Comparison of ENCODE assay signal across 11 mouse cellular contexts in genomic region chr7:126181487-126181886, GRCm38 (mm10). TPM values are rescaled to one million over a fixed set of nuclear protein-coding genes. Genes with fewer than 3 reads are reported as not detected.
DNase-seq lines count a peak whose midpoint lies in the region; ATAC-seq lines count a peak whose summit lies in the region.
"Had no signal": no experiment of that assay in that cellular context is flagged by ENCODE, and none has a peak within 500 bp of the region (broad histone marks: within the 10 kb centered on the region; RNA-seq: fewer than 3 reads in every experiment).

No protein-coding gene starts in this region.

- ATAC-seq in hindbrain, embryonic 11.5 days (ENCODE audit: low FRiP score), result no peak
- ATAC-seq in granulocyte monocyte progenitor cell, adult 5-6 weeks (replicated peaks; ENCODE audit: poor library complexity, severe bottlenecking), result peak; percentile 17; the same call in 1 of the 2 replicates
- ATAC-seq: forebrain, embryonic 15.5 days; midbrain, embryonic 15.5 days had no signal

- H3K4me1 ChIP-seq in hindbrain, embryonic 10.5 days (replicated peaks), result peaks cover 28% of the 10 kb centered on the region
- no peaks in the 10 kb centered on the region for H3K4me1 ChIP-seq in hindbrain, embryonic 11.5 days (replicated peaks; ENCODE audit: control insufficient read depth, insufficient read depth, low read length)

- no peaks in the 10 kb centered on the region for H3K27me3 ChIP-seq in hindbrain, embryonic 10.5 days (ENCODE audit: insufficient read depth, poor library complexity, severe bottlenecking)
- H3K27me3 ChIP-seq in hindbrain, embryonic 11.5 days (ENCODE audit: control insufficient read depth, insufficient read depth, low read length), result no peaks in the 10 kb centered on the region
- H3K27me3 ChIP-seq: embryonic facial prominence, embryonic 12.5 days; forebrain, embryonic 15.5 days; midbrain, embryonic 15.5 days had no signal

- no peaks in the 10 kb centered on the region for H3K9me3 ChIP-seq in hindbrain, embryonic 10.5 days
- no peaks in the 10 kb centered on the region for H3K9me3 ChIP-seq in hindbrain, embryonic 11.5 days (ENCODE audit: control insufficient read depth, low read length)
- H3K9me3 ChIP-seq: embryonic facial prominence, embryonic 12.5 days; forebrain, embryonic 15.5 days; midbrain, embryonic 15.5 days had no signal

- no peak overlapping the region for H3K4me2 ChIP-seq in hindbrain, embryonic 11.5 days (replicated peaks; ENCODE audit: low read depth, low read length)
- H3K4me2 ChIP-seq: embryonic facial prominence, embryonic 12.5 days; forebrain, embryonic 15.5 days; hindbrain, embryonic 14.5 days; midbrain, embryonic 15.5 days had no signal

- no peaks in the 10 kb centered on the region for H3K36me3 ChIP-seq in hindbrain, embryonic 10.5 days
- H3K36me3 ChIP-seq in hindbrain, embryonic 11.5 days (ENCODE audit: control insufficient read depth, insufficient read depth, low read length), result no peaks in the 10 kb centered on the region
- H3K36me3 ChIP-seq: embryonic facial prominence, embryonic 12.5 days; forebrain, embryonic 15.5 days; midbrain, embryonic 15.5 days had no signal

- no peak overlapping the region for H3K9ac ChIP-seq in hindbrain, embryonic 11.5 days (ENCODE audit: low read depth, low read length)
- H3K9ac ChIP-seq: embryonic facial prominence, embryonic 12.5 days; forebrain, embryonic 15.5 days; hindbrain, embryonic 14.5 days; midbrain, embryonic 15.5 days had no signal

- no peak for DNase-seq in hindbrain, embryonic 10.5 days (ENCODE audit: low spot score)
- no peak for DNase-seq in hindbrain, embryonic 11.5 days (ENCODE audit: low spot score)
- DNase-seq in thymus, postnatal 0 days (ENCODE audit: low spot score), result peak; percentile 26
- no peak for DNase-seq in thymus, postnatal 10 days (ENCODE audit: low spot score in 2 of 2)
- no peak for DNase-seq in layer of hippocampus, postnatal 36 days
- no peak for DNase-seq in cerebellum, postnatal 14 days

- H3K4me3 ChIP-seq in hindbrain, embryonic 10.5 days, result no peak overlapping the region
- H3K4me3 ChIP-seq in hindbrain, embryonic 11.5 days (ENCODE audit: low read depth, low read length), result no peak overlapping the region
- H3K4me3 ChIP-seq: embryonic facial prominence, embryonic 12.5 days; forebrain, embryonic 15.5 days; midbrain, embryonic 15.5 days had no signal

- H3K27ac ChIP-seq in hindbrain, embryonic 10.5 days, result 0 out of 2 replicates have a peak overlapping the region, but pooled peaks have one; percentile 4
- no peak overlapping the region; the same call in 1 of the 2 replicates for H3K27ac ChIP-seq in hindbrain, embryonic 11.5 days (ENCODE audit: low read depth, low read length)
- H3K27ac ChIP-seq: embryonic facial prominence, embryonic 12.5 days; forebrain, embryonic 15.5 days; hindbrain, embryonic 14.5 days; midbrain, embryonic 15.5 days had no signal

RNA-seq across cellular contexts. Expression of gene Xpo6, which starts 18.8 kb away (rescaled TPM):
- polyA plus RNA-seq in hindbrain, embryonic 10.5 days (2016; fragmentation: Nextera tagmentation; extraction: Ambion mirVana), result 60.9 and 63.7 TPM in 2 replicates
- polyA plus RNA-seq in hindbrain, embryonic 11.5 days (2014; fragmentation: Nextera tagmentation; extraction: Ambion mirVana), result 57.8 and 69.4 TPM in 2 replicates
- 46.8 and 56.5 TPM in 2 replicates for polyA plus RNA-seq in thymus, postnatal 0 days (2015; fragmentation: Nextera tagmentation; extraction: Ambion mirVana)
- 143 and 157 TPM in 2 replicates for total RNA-seq in granulocyte monocyte progenitor cell, adult 5-6 weeks (2014; fragmentation: Nextera tagmentation)
- total RNA-seq in granulocyte monocyte progenitor cell, adult 5-6 weeks (2017), result 30.7 and 47.1 TPM in 2 replicates
- total RNA-seq in layer of hippocampus, postnatal 36 days (2021), result 10 to 100 TPM; 89.5 to 94.1 TPM
